In the genomic region with DNA sequence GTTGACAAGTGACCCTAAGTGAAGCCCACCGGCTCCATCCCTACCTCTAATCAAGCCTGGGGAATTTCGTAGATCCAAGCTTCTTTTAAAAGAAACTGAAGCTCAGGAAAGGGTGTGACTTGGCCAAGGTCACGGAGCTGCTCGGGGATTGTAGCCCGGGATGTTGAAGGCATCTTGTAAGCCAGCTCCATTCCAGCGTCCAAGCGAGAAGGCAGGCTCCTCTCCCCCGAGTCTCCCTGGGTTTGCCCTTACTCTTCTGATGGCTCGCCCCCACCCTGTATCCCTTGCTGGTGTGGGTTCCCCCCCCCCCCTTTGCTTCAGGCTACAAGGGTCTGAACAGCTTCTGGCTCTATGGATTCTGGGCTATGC, we compare ENCODE assay signal across 8 mouse cellular contexts. TPM values are rescaled to one million over a fixed set of nuclear protein-coding genes. Genes with fewer than 3 reads are reported as not detected.
A peak's percentile ranks its signal among the peaks of the same experiment; 100 is the strongest.
DNase-seq lines count a peak whose midpoint lies in the region; ATAC-seq and TF ChIP-seq lines count a peak whose summit lies in the region.

No protein-coding gene starts in this region.

- peak overlapping the region; percentile 37 for H3K4me3 ChIP-seq in lung, embryonic 14.5 days (ENCODE audit: low read depth, low read length)
- no peak overlapping the region for H3K4me3 ChIP-seq in lung, adult 2 months (replicated peaks; ENCODE audit: extremely low read depth, low read depth, low read length)
- peak overlapping the region; percentile 37 for H3K4me3 ChIP-seq in forebrain, embryonic 14.5 days (ENCODE audit: low read depth, low read length)
- H3K4me3 ChIP-seq in liver, embryonic 11.5 days (ENCODE audit: low read depth, low read length): peak overlapping the region; percentile 45
- peak overlapping the region; percentile 78 for H3K4me3 ChIP-seq in small intestine, adult 2 months (ENCODE audit: low read depth, low read length)

- peaks cover 2% of the 10 kb centered on the region; the same call in 1 of the 2 replicates for H3K4me1 ChIP-seq in lung, embryonic 14.5 days (ENCODE audit: insufficient read depth)
- H3K4me1 ChIP-seq in lung, adult 2 months (ENCODE audit: control insufficient read depth, insufficient read depth, low read length): peaks cover 18% of the 10 kb centered on the region
- H3K4me1 ChIP-seq in forebrain, embryonic 14.5 days (ENCODE audit: control insufficient read depth, insufficient read depth, low read length): peaks cover 35% of the 10 kb centered on the region
- peaks cover 22% of the 10 kb centered on the region for H3K4me1 ChIP-seq in liver, embryonic 11.5 days (replicated peaks; ENCODE audit: control insufficient read depth, insufficient read depth, low read length)
- H3K4me1 ChIP-seq in small intestine, adult 2 months (ENCODE audit: control insufficient read depth, insufficient read depth, insufficient read length, low read length): peaks cover 16% of the 10 kb centered on the region

- WGBS in lung, embryonic 14.5 days: 1% methylated on average over 9 of the region's 9 CpGs
- WGBS in lung, adult 2 months: 4% methylated on average over 9 of the region's 9 CpGs
- 1% methylated on average over 9 of the region's 9 CpGs for WGBS in forebrain, embryonic 14.5 days
- WGBS in liver, embryonic 11.5 days: 3% methylated on average over 9 of the region's 9 CpGs
- WGBS in small intestine, adult 2 months: 4% methylated on average over 9 of the region's 9 CpGs

- H3K27me3 ChIP-seq in lung, embryonic 14.5 days (ENCODE audit: insufficient read depth, low read length): peaks cover 61% of the 10 kb centered on the region
- H3K27me3 ChIP-seq in forebrain, embryonic 14.5 days (replicated peaks; ENCODE audit: control insufficient read depth, insufficient read depth, low read length): peaks cover 40% of the 10 kb centered on the region
- peaks cover 72% of the 10 kb centered on the region for H3K27me3 ChIP-seq in liver, embryonic 11.5 days (replicated peaks; ENCODE audit: control insufficient read depth, insufficient read depth, low read length)
- peaks cover 52% of the 10 kb centered on the region for H3K27me3 ChIP-seq in small intestine, adult 2 months (ENCODE audit: control insufficient read depth, insufficient read depth, low read length)

- H3K9me3 ChIP-seq in lung, embryonic 14.5 days (ENCODE audit: low read depth, low read length): no peaks in the 10 kb centered on the region
- no peaks in the 10 kb centered on the region for H3K9me3 ChIP-seq in forebrain, embryonic 14.5 days (replicated peaks; ENCODE audit: control insufficient read depth, low read length)
- H3K9me3 ChIP-seq in liver, embryonic 11.5 days (ENCODE audit: control insufficient read depth, low read length): no peaks in the 10 kb centered on the region

- no peak for ATAC-seq in lung, embryonic 14.5 days (ENCODE audit: insufficient read depth)
- ATAC-seq in forebrain, embryonic 14.5 days: 0 out of 2 replicates have a peak, but pooled peaks have one; percentile 9
- no peak for ATAC-seq in liver, embryonic 11.5 days (replicated peaks; ENCODE audit: low FRiP score)
- no peak for ATAC-seq in CD4-positive, CD25-positive, alpha-beta regulatory T cell, adult 4 months

- DNase-seq in lung, embryonic 14.5 days: peak; percentile 29
- no peak for DNase-seq in lung, adult 2 months
- no peak for DNase-seq in forebrain, embryonic 14.5 days (ENCODE audit: low spot score)
- DNase-seq in liver, embryonic 11.5 days (ENCODE audit: low spot score): no peak
- DNase-seq in cerebellum, adult 18-20 months: no peak
- no peak for DNase-seq in frontal cortex, postnatal 25 days (ENCODE audit: low spot score in 2 of 2)

- H3K27ac ChIP-seq in lung, embryonic 14.5 days (ENCODE audit: low read depth): no peak overlapping the region
- no peak overlapping the region for H3K27ac ChIP-seq in forebrain, embryonic 14.5 days (ENCODE audit: low read depth, low read length)
- H3K27ac ChIP-seq in liver, embryonic 11.5 days (ENCODE audit: low read depth, low read length): no peak overlapping the region
- H3K27ac ChIP-seq in small intestine, adult 2 months (ENCODE audit: insufficient read depth, low read depth, low read length): peak overlapping the region; percentile 93; the same call in 1 of the 2 replicates

- no peak for TF ChIP-seq CTCF in lung, embryonic 14.5 days (IDR thresholded peaks at IDR 0.05; ENCODE audit: low read depth)
- TF ChIP-seq CTCF in lung, adult 2 months (IDR thresholded peaks at IDR 0.05; ENCODE audit: insufficient read depth, low read length): no peak
- TF ChIP-seq CTCF in small intestine, adult 2 months (IDR thresholded peaks at IDR 0.05; ENCODE audit: extremely low read depth, insufficient read length, insufficient replicate concordance, low read depth, low read length): no peak

- H3K9ac ChIP-seq in lung, embryonic 14.5 days: peak overlapping the region; percentile 35; the same call in 1 of the 2 replicates
- H3K9ac ChIP-seq in forebrain, embryonic 14.5 days (ENCODE audit: low read length): peak overlapping the region; percentile 54; the same call in 1 of the 2 replicates
- no peak overlapping the region for H3K9ac ChIP-seq in liver, embryonic 11.5 days (ENCODE audit: low read depth, low read length)

- TF ChIP-seq POLR2A in lung, adult 2 months (IDR thresholded peaks at IDR 0.05; ENCODE audit: borderline replicate concordance, extremely low read depth, low read depth, low read length): no peak
- no peak for TF ChIP-seq POLR2A in small intestine, adult 2 months (IDR thresholded peaks at IDR 0.05; ENCODE audit: low read depth, low read length)

- H3K36me3 ChIP-seq in lung, embryonic 14.5 days (ENCODE audit: insufficient read depth): no peaks in the 10 kb centered on the region
- no peaks in the 10 kb centered on the region for H3K36me3 ChIP-seq in forebrain, embryonic 14.5 days (ENCODE audit: control insufficient read depth, insufficient read depth, low read length)
- H3K36me3 ChIP-seq in liver, embryonic 11.5 days (ENCODE audit: control insufficient read depth, insufficient read depth, low read length): no peaks in the 10 kb centered on the region
- peaks cover 9% of the 10 kb centered on the region for H3K36me3 ChIP-seq in small intestine, adult 2 months (ENCODE audit: control insufficient read depth, insufficient read depth, low read length)

- H3K4me2 ChIP-seq in lung, embryonic 14.5 days: peak overlapping the region; percentile 67
- peak overlapping the region; percentile 69 for H3K4me2 ChIP-seq in forebrain, embryonic 14.5 days (ENCODE audit: low read length)
- H3K4me2 ChIP-seq in liver, embryonic 11.5 days: peak overlapping the region; percentile 62

RNA-seq across cellular contexts. Expression of gene Dnajc22, which starts 5.5 kb away (rescaled TPM):
- polyA plus RNA-seq in lung, embryonic 14.5 days (2014; fragmentation: Nextera tagmentation; extraction: Ambion mirVana): 0.42 and 0.78 TPM in 2 replicates
- polyA plus RNA-seq in lung, adult 2 months (2012; rRNA removed): 0.23 and 0.53 TPM in 2 replicates
- polyA plus RNA-seq in forebrain, embryonic 14.5 days (2014; fragmentation: Nextera tagmentation; extraction: Ambion mirVana): 0.14 and 0.36 TPM in 2 replicates
- polyA plus RNA-seq in liver, embryonic 11.5 days (2014; fragmentation: Nextera tagmentation; extraction: Ambion mirVana): 17.1 and 19.8 TPM in 2 replicates
- polyA plus RNA-seq in small intestine, adult 2 months (2012; rRNA removed): 24.6 and 43.2 TPM in 2 replicates
- not detected for polyA plus RNA-seq in CD4-positive, CD25-positive, alpha-beta regulatory T cell, adult 4 months (2017; shearing (Covaris generic))

RNA-seq across cellular contexts. Expression of gene C1ql4, which starts 10.9 kb away (rescaled TPM):
- not detected in 2 replicates for polyA plus RNA-seq in lung, embryonic 14.5 days (2014; fragmentation: Nextera tagmentation; extraction: Ambion mirVana)
- not detected in 2 replicates for polyA plus RNA-seq in lung, adult 2 months (2012; rRNA removed)
- not detected in 2 replicates for polyA plus RNA-seq in forebrain, embryonic 14.5 days (2014; fragmentation: Nextera tagmentation; extraction: Ambion mirVana)
- 0.25 TPM in 1 of 2 replicates, not detected in the other for polyA plus RNA-seq in liver, embryonic 11.5 days (2014; fragmentation: Nextera tagmentation; extraction: Ambion mirVana)
- not detected in 2 replicates for polyA plus RNA-seq in small intestine, adult 2 months (2012; rRNA removed)
- polyA plus RNA-seq in CD4-positive, CD25-positive, alpha-beta regulatory T cell, adult 4 months (2017; shearing (Covaris generic)): not detected

RNA-seq across cellular contexts. Expression of gene Troap, which starts 24.1 kb away (rescaled TPM):
- 33.4 and 35.1 TPM in 2 replicates for polyA plus RNA-seq in lung, embryonic 14.5 days (2014; fragmentation: Nextera tagmentation; extraction: Ambion mirVana)
- polyA plus RNA-seq in lung, adult 2 months (2012; rRNA removed): 0.84 and 1.3 TPM in 2 replicates
- polyA plus RNA-seq in forebrain, embryonic 14.5 days (2014; fragmentation: Nextera tagmentation; extraction: Ambion mirVana): 11.0 and 13.6 TPM in 2 replicates
- polyA plus RNA-seq in liver, embryonic 11.5 days (2014; fragmentation: Nextera tagmentation; extraction: Ambion mirVana): 26.5 and 27.8 TPM in 2 replicates
- 5.3 and 9.0 TPM in 2 replicates for polyA plus RNA-seq in small intestine, adult 2 months (2012; rRNA removed)
- polyA plus RNA-seq in CD4-positive, CD25-positive, alpha-beta regulatory T cell, adult 4 months (2017; shearing (Covaris generic)): 1 to 10 TPM in 1 of 2 experiments, under 1 TPM in 1; 0.59 to 1.3 TPM

RNA-seq across cellular contexts. Expression of gene Spats2, which starts 27.2 kb away (rescaled TPM):
- 39.7 and 39.8 TPM in 2 replicates for polyA plus RNA-seq in lung, embryonic 14.5 days (2014; fragmentation: Nextera tagmentation; extraction: Ambion mirVana)
- 7.1 and 10.6 TPM in 2 replicates for polyA plus RNA-seq in lung, adult 2 months (2012; rRNA removed)
- 38.6 and 39.0 TPM in 2 replicates for polyA plus RNA-seq in forebrain, embryonic 14.5 days (2014; fragmentation: Nextera tagmentation; extraction: Ambion mirVana)
- polyA plus RNA-seq in liver, embryonic 11.5 days (2014; fragmentation: Nextera tagmentation; extraction: Ambion mirVana): 32.9 and 35.0 TPM in 2 replicates
- polyA plus RNA-seq in small intestine, adult 2 months (2012; rRNA removed): 1.6 and 3.9 TPM in 2 replicates
- under 1 TPM in 1 of 2 experiments, not detected in 1; 0.62 TPM for polyA plus RNA-seq in CD4-positive, CD25-positive, alpha-beta regulatory T cell, adult 4 months (2017; shearing (Covaris generic))

RNA-seq across cellular contexts. Expression of gene Prph, which starts 43.5 kb away (rescaled TPM):
- 0.91 and 1.8 TPM in 2 replicates for polyA plus RNA-seq in lung, embryonic 14.5 days (2014; fragmentation: Nextera tagmentation; extraction: Ambion mirVana)
- polyA plus RNA-seq in lung, adult 2 months (2012; rRNA removed): 0.71 and 1.0 TPM in 2 replicates
- 0.84 and 1.0 TPM in 2 replicates for polyA plus RNA-seq in forebrain, embryonic 14.5 days (2014; fragmentation: Nextera tagmentation; extraction: Ambion mirVana)
- 0.36 and 0.90 TPM in 2 replicates for polyA plus RNA-seq in liver, embryonic 11.5 days (2014; fragmentation: Nextera tagmentation; extraction: Ambion mirVana)
- polyA plus RNA-seq in small intestine, adult 2 months (2012; rRNA removed): 4.6 and 4.8 TPM in 2 replicates
- polyA plus RNA-seq in CD4-positive, CD25-positive, alpha-beta regulatory T cell, adult 4 months (2017; shearing (Covaris generic)): not detected

Comparison
In these comparisons a context has a peak if more than half of its experiments do, and no peak if none do; other contexts are left out.
1. RNA of gene Dnajc22, which starts 5.5 kb away (polyA plus RNA-seq): 24.6 to 43.2 TPM in small intestine, adult 2 months and 17.1 to 19.8 TPM in liver, embryonic 11.5 days; 0.23 to 0.53 TPM in lung, adult 2 months, 0.42 to 0.78 TPM in lung, embryonic 14.5 days, 0.14 to 0.36 TPM in forebrain, embryonic 14.5 days and not detected in CD4-positive, CD25-positive, alpha-beta regulatory T cell, adult 4 months; every median in the first group is over 10 times any median in the second.
2. Peak in every context shown above with its lines, with median percentiles within 50 percentile points of each other: H3K4me2 ChIP-seq.